In the genomic region with DNA sequence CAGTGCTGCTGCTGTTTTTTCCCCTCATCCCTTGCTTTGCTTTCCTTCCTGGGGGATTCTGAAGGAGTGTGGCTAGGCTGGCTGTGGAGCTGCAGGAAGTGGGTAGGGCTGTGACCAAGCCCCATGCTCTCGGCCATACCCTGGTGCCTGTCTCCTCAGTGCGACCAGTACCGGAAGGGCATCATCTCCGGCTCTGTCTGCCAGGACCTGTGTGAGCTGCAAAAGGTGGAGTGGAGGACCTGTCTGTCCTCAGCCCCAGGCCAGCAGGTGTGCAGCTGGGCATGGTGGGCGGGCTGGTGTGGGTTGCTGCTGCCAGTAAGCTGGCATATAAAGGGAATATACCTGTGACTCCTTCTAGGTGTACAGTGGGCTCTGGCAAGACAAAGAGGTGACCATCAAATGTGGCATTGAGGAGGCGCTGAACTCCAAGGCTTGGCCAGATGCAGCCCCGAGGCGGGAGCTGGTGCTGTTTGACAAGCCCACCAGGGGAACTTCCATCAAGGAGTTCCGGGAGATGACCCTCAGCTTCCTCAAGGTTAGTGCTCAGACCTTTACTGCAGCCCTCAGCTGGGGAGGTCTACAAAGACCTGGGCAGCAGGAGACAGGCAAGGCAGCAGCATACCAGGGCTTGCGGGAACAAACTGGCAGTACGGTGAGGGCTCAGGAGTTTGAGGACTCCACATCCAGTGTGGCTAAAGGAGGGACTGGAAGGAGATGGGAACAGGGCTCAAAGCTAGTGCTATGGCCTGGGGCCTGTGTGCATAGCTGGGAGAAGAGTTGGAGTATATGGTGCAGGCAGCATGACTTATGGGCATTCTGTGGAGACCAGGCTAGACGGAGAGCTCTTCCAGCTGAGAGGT, we compare ENCODE assay signal across 14 mouse cellular contexts. TPM values are rescaled to one million over a fixed set of nuclear protein-coding genes. Genes with fewer than 3 reads are reported as not detected.
A peak's percentile ranks its signal among the peaks of the same experiment; 100 is the strongest.
DNase-seq lines count a peak whose midpoint lies in the region; ATAC-seq and TF ChIP-seq lines count a peak whose summit lies in the region.
"Had no signal": no experiment of that assay in that cellular context is flagged by ENCODE, and none has a peak within 500 bp of the region (broad histone marks: within the 10 kb centered on the region; RNA-seq: fewer than 3 reads in every experiment).

No protein-coding gene starts in this region.

- no peaks in the 10 kb centered on the region for H3K27me3 ChIP-seq in heart, embryonic 13.5 days (replicated peaks)
- H3K27me3 ChIP-seq in CH12.LX (replicated peaks): peaks cover 1% of the 10 kb centered on the region
- no peaks in the 10 kb centered on the region for H3K27me3 ChIP-seq in embryonic facial prominence, embryonic 10.5 days (replicated peaks; ENCODE audit: low read depth, poor library complexity, severe bottlenecking)

- intact Hi-C loops in heart, postnatal 14 days (cut with DNase I): no loop called here

- TF ChIP-seq CTCF in CH12.LX (conservative IDR thresholded peaks at IDR 0.05 in 1 of 2, IDR thresholded peaks at IDR 0.05 in 1 of 2; ENCODE audit: low read depth in 2 of 2, low read length in 2 of 2): no peak

- peak overlapping the region; percentile 30; the same call in 1 of the 2 replicates for H3K9ac ChIP-seq in heart, embryonic 13.5 days
- H3K9ac ChIP-seq in CH12.LX (ENCODE audit: insufficient read depth, low read depth): no peak overlapping the region

- peak; percentile 36; the same call in 1 of the 2 replicates for TF ChIP-seq POLR2A in CH12.LX (IDR thresholded peaks at IDR 0.05; ENCODE audit: low read depth, low read length)

- no peak for ATAC-seq in heart, embryonic 13.5 days (ENCODE audit: extremely low read depth, insufficient number of reproducible peaks, low FRiP score, low TSS enrichment)

- peaks cover 37% of the 10 kb centered on the region for H3K4me1 ChIP-seq in heart, embryonic 13.5 days
- peaks cover 10 to 46% of the 10 kb centered on the region in 2 experiments for H3K4me1 ChIP-seq in CH12.LX (ENCODE audit: control insufficient read depth in 1 of 2, insufficient read depth in 2 of 2)
- peaks cover 56% of the 10 kb centered on the region for H3K4me1 ChIP-seq in embryonic facial prominence, embryonic 10.5 days

- TF ChIP-seq EP300 in CH12.LX (IDR thresholded peaks at IDR 0.05; ENCODE audit: low read length): no peak

- no peak overlapping the region for H3K4me2 ChIP-seq in heart, embryonic 13.5 days
- no peak overlapping the region for H3K4me2 ChIP-seq in CH12.LX (ENCODE audit: insufficient read depth, low read depth, poor library complexity, severe bottlenecking)

- 58% methylated on average over 12 of the region's 12 CpGs for WGBS in heart, embryonic 13.5 days
- WGBS in embryonic facial prominence, embryonic 10.5 days: 66% methylated on average over 12 of the region's 12 CpGs

- no peaks in the 10 kb centered on the region for H3K9me3 ChIP-seq in heart, embryonic 13.5 days
- H3K9me3 ChIP-seq in CH12.LX (replicated peaks; ENCODE audit: low read length): no peaks in the 10 kb centered on the region
- H3K9me3 ChIP-seq in embryonic facial prominence, embryonic 10.5 days: no peaks in the 10 kb centered on the region

- H3K79me2 ChIP-seq in CH12.LX (replicated peaks; ENCODE audit: control insufficient read depth, extremely low read depth, insufficient read depth, poor library complexity, severe bottlenecking): peaks cover 27% of the 10 kb centered on the region

- no peak overlapping the region for H3K4me3 ChIP-seq in heart, embryonic 13.5 days
- H3K4me3 ChIP-seq in CH12.LX (replicated peaks in 1 of 3; ENCODE audit: low read depth in 2 of 3, low read length in 2 of 3, poor library complexity in 1 of 3): no peak overlapping the region
- peak overlapping the region; percentile 6; the same call in 1 of the 2 replicates for H3K4me3 ChIP-seq in embryonic facial prominence, embryonic 10.5 days

- dilution Hi-C loops in CH12.LX (cut with MboI; ENCODE audit: extremely low pct_ligation_motif_present, extremely low pct_unique_long_range_greater_than_20kb, low sequenced_read_pairs): no loop called here

- no peak for TF ChIP-seq RAD21 in CH12.LX (IDR thresholded peaks at IDR 0.05; ENCODE audit: low read depth, low read length)

- peaks cover 55% of the 10 kb centered on the region for H3K36me3 ChIP-seq in heart, embryonic 13.5 days
- peaks cover 40 to 52% of the 10 kb centered on the region in 2 experiments for H3K36me3 ChIP-seq in CH12.LX (replicated peaks in 1 of 2; ENCODE audit: control insufficient read depth in 1 of 2, insufficient read depth in 1 of 2, low read length in 1 of 2)
- peaks cover 83% of the 10 kb centered on the region for H3K36me3 ChIP-seq in embryonic facial prominence, embryonic 10.5 days (replicated peaks)

- in situ Hi-C loops in CH12.LX (cut with MboI; ENCODE audit: low pct_ligation_motif_present, low pct_unique_long_range_greater_than_20kb, low sequenced_read_pairs): no loop called here

- DNase-seq in heart, postnatal 14 days: no peak
- DNase-seq in CH12.LX (ENCODE audit: extremely low read depth): peak; percentile 27
- DNase-seq in embryonic facial prominence, embryonic 10.5 days (ENCODE audit: low spot score): peak; percentile 32
- peak; percentile 26 for DNase-seq in lung, postnatal 36 days
- DNase-seq in urinary bladder, postnatal 14 days (ENCODE audit: low spot score): no peak
- DNase-seq in spleen, postnatal 14 days (ENCODE audit: low spot score in 2 of 2): no peak
- DNase-seq in cerebellum, postnatal 4 days (ENCODE audit: low spot score in 2 of 2): no peak

- no peak overlapping the region for H3K27ac ChIP-seq in heart, embryonic 13.5 days (replicated peaks)
- no peak overlapping the region for H3K27ac ChIP-seq in CH12.LX (ENCODE audit: insufficient read depth, low read depth)
- no peak overlapping the region; the same call in 1 of the 2 replicates for H3K27ac ChIP-seq in embryonic facial prominence, embryonic 10.5 days (replicated peaks)

TF ChIP-seq in CH12.LX, 34 proteins besides CTCF, POLR2A, EP300 and RAD21:
- TF ChIP-seq ZMIZ1 (IDR thresholded peaks at IDR 0.05; ENCODE audit: low read depth, low read length) (peak; percentile 51), JUN (IDR thresholded peaks at IDR 0.05; ENCODE audit: insufficient read depth, low read depth, low read length) (no peak), POLR2AphosphoS2 (IDR thresholded peaks at IDR 0.05; ENCODE audit: low read depth, low read length) (peak; percentile 44; the same call in 1 of the 2 replicates)
TF ChIP-seq in CH12.LX: peak in this region for 2.

RNA-seq across cellular contexts. Expression of gene Fam69b, which starts 6.6 kb away (rescaled TPM):
- 17.2 and 18.7 TPM in 2 replicates for polyA plus RNA-seq in heart, embryonic 13.5 days (2015; fragmentation: Nextera tagmentation; extraction: Ambion mirVana)
- total RNA-seq in heart, postnatal 14 days (2021): 10 to 100 TPM; 15.4 to 17.0 TPM
- total RNA-seq in CH12.LX (2012; rRNA removed) (0.88 and 1.2 TPM in 2 replicates), CH12.LX (2014; rRNA removed) (0.16 TPM in 1 of 2 replicates, not detected in the other)
- polyA plus RNA-seq in CH12.LX (2012; ENCODE audit: insufficient read length, low read depth): not detected in 2 replicates
- polyA plus RNA-seq in embryonic facial prominence, embryonic 10.5 days (2016; fragmentation: Nextera tagmentation; extraction: Ambion mirVana): 39.9 and 43.8 TPM in 2 replicates

RNA-seq across cellular contexts. Expression of gene Agpat2, which starts 30.6 kb away (rescaled TPM):
- 21.8 and 23.2 TPM in 2 replicates for polyA plus RNA-seq in heart, embryonic 13.5 days (2015; fragmentation: Nextera tagmentation; extraction: Ambion mirVana)
- 10 to 100 TPM; 47.8 to 51.8 TPM for total RNA-seq in heart, postnatal 14 days (2021)
- total RNA-seq in CH12.LX (2012; rRNA removed) (11.1 and 14.2 TPM in 2 replicates), CH12.LX (2014; rRNA removed) (8.6 and 10.6 TPM in 2 replicates)
- 9.5 TPM in 2 replicates for polyA plus RNA-seq in CH12.LX (2012; ENCODE audit: insufficient read length, low read depth)
- polyA plus RNA-seq in embryonic facial prominence, embryonic 10.5 days (2016; fragmentation: Nextera tagmentation; extraction: Ambion mirVana): 12.4 and 12.9 TPM in 2 replicates

RNA-seq across cellular contexts. Expression of gene Lcn4, which starts 36.2 kb away (rescaled TPM):
- polyA plus RNA-seq in heart, embryonic 13.5 days (2015; fragmentation: Nextera tagmentation; extraction: Ambion mirVana): not detected in 2 replicates
- total RNA-seq in heart, postnatal 14 days (2021): not detected
- total RNA-seq in CH12.LX (2012; rRNA removed) (not detected in 2 replicates), CH12.LX (2014; rRNA removed) (not detected in 2 replicates)
- polyA plus RNA-seq in CH12.LX (2012; ENCODE audit: insufficient read length, low read depth): not detected in 2 replicates
- polyA plus RNA-seq in embryonic facial prominence, embryonic 10.5 days (2016; fragmentation: Nextera tagmentation; extraction: Ambion mirVana): not detected in 2 replicates
- polyA plus RNA-seq: brain, embryonic 14.5 days; embryonic facial prominence, embryonic 14.5 days; gonadal fat pad, adult 2 months; lung, embryonic 16.5 days; testis, adult 2 months had no signal

RNA-seq across cellular contexts. Expression of gene Gm20532, which starts 48.4 kb away (rescaled TPM):
- polyA plus RNA-seq in heart, embryonic 13.5 days (2015; fragmentation: Nextera tagmentation; extraction: Ambion mirVana): not detected in 2 replicates
- total RNA-seq in heart, postnatal 14 days (2021): not detected
- total RNA-seq in CH12.LX (2012; rRNA removed) (not detected in 2 replicates), CH12.LX (2014; rRNA removed) (not detected in 2 replicates)
- polyA plus RNA-seq in CH12.LX (2012; ENCODE audit: insufficient read length, low read depth): not detected in 2 replicates
- polyA plus RNA-seq in embryonic facial prominence, embryonic 10.5 days (2016; fragmentation: Nextera tagmentation; extraction: Ambion mirVana): not detected in 2 replicates
- polyA plus RNA-seq: brain, embryonic 14.5 days; embryonic facial prominence, embryonic 14.5 days; gonadal fat pad, adult 2 months; large intestine, adult 2 months; lung, embryonic 16.5 days; testis, adult 2 months had no signal

RNA-seq across cellular contexts. Expression of gene Egfl7, which starts 55.0 kb away (rescaled TPM):
- polyA plus RNA-seq in heart, embryonic 13.5 days (2015; fragmentation: Nextera tagmentation; extraction: Ambion mirVana): 170 and 185 TPM in 2 replicates
- total RNA-seq in heart, postnatal 14 days (2021): 100 to 1,000 TPM; 224 to 237 TPM
- total RNA-seq in CH12.LX (2012; rRNA removed): 35.0 and 39.3 TPM in 2 replicates
- total RNA-seq in CH12.LX (2014; rRNA removed): 18.9 and 20.1 TPM in 2 replicates
- 21.4 and 24.7 TPM in 2 replicates for polyA plus RNA-seq in CH12.LX (2012; ENCODE audit: insufficient read length, low read depth)
- polyA plus RNA-seq in embryonic facial prominence, embryonic 10.5 days (2016; fragmentation: Nextera tagmentation; extraction: Ambion mirVana): 93.2 and 96.6 TPM in 2 replicates

Comparison
In these comparisons a context has a peak if more than half of its experiments do, and no peak if none do; other contexts are left out.
1. DNase-seq: peak in CH12.LX (single experiment), embryonic facial prominence, embryonic 10.5 days (single experiment) and lung, postnatal 36 days (single experiment); none in heart, postnatal 14 days (0 of 2), urinary bladder, postnatal 14 days (single experiment), spleen, postnatal 14 days (0 of 2) and cerebellum, postnatal 4 days (0 of 2).
2. RNA of gene Fam69b, which starts 6.6 kb away (polyA plus RNA-seq): 39.9 to 43.8 TPM in embryonic facial prominence, embryonic 10.5 days and 17.2 to 18.7 TPM in heart, embryonic 13.5 days; not detected in CH12.LX; every median in the first group is over 10 times any median in the second.